Mouse (Mus musculus) adrenal gland, adult 8-10 months (tissue): ENCODE measurements around the gene Nos1ap. TPM values are rescaled to one million over a fixed set of nuclear protein-coding genes. Genes with fewer than 3 reads are reported as not detected.

ENCODE experiments used
- DNase-seq: peaks from one replicate; pipeline ENCODE4 v3.0.0; 2022
- total RNA-seq, 4 experiments: library from RNA; stranded (reverse); gene quantifications; 2 replicates each; pipeline ENCODE4 v1.2.4; 2022

The Nos1ap gene
- total RNA-seq, 4 experiments from 2014 or later, result 19.9 to 46.9 (median 29.7) TPM

DNA sequence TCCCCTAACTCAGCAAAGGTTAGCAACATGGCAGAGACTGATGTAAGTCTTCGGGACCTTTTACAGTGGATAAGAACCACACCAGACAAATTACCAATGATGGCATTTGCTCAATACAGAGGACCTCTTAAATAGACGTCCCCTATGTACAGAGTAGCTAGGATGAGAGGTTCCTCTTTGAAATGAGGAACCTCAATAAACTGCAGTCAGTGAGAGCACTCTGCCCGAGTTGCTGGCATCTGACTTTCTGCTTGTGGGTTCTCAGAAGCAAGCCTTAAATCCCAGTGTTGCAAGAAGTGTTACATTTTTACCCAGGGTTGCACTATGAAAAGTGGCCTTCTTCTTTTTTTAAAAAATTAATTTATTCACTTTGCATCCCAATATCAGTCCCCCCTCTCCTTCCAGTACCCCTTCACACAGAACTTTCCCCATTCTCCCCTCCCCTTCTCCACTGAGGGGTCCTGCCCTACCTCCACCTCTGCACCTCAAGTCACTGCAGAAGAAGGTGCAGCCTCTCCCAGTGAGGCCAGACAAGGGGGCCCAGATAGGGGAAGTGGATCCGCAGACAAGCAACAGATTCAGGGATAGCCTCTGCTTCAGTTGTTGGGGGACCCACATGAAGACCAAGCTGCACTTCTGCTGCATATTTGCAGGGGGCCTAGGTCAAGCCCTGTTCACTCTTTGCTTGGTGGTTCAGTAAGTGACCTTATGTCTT, 307.1 kb downstream of the Nos1ap start:
- no peak for DNase-seq

DNA sequence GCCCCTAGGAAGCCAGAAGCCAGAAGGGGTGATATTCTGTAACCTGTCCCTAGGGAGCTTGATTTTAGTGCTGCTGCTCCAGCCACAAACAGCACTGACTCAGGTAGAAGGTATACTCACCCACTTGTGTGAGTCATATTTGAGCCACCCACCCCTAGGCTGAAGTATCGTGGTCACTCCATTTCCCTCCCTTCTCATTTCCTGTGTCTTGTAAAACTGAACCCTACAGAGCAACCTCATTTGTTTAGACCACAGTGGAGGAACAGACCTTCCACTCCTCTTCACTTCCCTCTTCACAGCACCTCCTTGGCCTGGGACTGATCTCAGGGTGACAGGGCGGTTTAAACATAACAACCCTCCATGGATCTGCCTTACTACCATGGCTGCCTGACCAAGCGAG, 312.6 kb downstream of the Nos1ap start, which contains the start of gene Sh2d1b1:
TSS of gene Sh2d1b1 (plus strand) at position 305 of the 400 bp plus-strand sequence.
- no peak for DNase-seq

DNA sequence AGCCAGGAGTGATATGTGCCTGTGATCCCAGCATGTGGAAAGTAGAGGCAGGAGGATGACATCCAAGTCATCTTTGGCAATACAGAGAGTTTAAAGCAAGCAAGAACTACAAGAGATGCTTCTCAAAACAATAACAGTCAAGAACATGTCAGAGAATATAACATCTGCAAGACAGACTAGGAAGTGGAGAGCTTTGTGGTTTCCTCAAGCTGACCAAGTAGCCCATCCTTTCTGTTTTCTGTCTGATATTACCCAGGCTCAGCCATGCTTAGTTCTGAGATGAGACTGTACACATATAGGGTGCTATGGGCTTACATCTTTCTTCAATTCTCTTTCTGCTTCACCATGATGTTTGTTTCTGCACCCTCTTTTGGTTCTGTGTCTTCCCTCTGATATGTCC, 316.4 kb downstream of the Nos1ap start:
- DNase-seq, result no peak

DNA sequence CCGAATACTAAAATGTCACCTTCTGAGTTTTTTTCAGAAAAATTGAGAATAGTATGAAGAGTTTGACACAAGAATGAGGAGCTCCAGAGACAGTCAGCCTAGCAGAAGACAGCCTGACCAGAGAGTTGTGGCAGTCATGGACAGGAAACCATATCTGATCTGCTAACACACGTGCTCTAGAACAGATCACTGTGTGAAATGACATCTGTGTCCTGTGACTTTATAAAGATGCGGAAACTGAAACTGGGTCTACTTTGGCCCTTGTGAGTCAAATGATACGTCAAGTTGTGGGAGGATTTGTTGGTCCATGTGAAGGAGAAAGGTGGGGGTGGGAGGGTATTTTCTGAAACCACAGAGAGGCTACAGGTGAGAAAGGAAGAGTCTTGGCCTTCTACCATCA, 319.0 kb downstream of the Nos1ap start:
- no peak for DNase-seq

DNA sequence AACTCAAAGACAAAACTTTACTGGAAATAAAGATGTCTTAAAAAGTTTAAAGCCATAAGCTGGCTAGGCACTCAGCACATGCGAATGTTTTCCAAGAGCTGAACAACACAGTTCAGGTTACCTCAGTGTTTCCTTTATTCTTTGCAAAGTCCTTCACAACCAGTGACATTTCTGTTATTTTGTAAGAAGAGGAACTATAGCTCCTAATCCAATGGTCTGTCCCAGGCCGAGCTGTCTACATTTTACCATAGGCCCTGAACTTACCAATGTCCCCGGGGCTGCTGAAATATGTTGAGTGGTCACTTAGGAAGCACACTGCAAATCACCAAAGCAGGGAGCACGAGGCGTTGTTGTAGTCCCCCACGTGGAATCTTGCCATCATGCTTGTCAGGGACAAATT, 319.4 kb downstream of the Nos1ap start:
- DNase-seq, result no peak

DNA sequence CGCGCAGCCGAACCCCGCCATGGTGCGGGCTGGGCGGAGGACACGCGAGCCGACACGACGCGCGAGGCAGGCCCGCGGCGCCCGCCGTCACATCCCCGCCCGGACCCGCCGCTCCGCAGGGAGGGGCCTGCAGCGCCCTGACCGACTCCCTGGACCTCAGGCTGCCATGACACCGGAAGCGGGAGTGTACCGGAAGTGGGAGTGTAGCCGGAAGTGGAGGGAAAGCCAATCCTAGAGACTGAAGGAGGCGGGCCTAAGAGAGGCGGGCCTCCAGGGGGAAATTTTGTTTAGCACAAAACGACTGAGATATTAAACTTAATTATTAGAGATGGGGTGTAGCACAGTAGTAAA, 334.1 kb downstream of the Nos1ap start:
- peak; percentile 85 for DNase-seq

DNA sequence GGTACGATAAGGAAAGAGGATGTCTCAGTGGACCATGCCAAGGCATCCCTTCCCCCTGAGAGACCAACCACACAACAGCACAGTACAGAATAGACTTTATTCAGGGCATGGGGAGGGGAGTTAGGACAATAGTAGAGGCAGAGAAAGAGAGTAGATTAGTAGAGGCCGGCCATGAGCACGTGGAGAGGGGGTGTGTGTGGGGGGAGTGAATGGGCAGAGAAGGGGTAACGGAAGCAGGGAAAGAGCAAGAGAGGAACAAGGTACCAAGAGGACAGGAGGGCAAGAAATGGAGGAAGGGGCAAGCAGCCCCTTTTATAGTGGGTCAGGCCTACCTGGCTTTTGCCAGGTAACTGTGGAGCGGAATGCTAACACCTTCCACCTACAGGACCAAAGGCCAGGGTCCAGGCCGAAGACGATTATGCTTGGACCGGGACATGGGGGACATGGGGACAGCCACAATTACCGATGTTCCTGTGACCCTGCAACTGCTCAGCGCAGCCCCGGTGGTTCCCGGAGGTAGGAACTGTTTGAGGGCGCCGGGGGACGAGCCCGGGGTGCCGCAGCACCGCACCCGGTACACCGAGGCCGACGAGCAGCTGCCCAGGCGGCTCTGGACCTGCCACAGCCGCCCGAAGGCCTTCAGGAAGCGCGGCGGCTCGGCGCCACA, 334.6 kb downstream of the Nos1ap start:
- no peak for DNase-seq

Other genes starting within 250 kb of the Nos1ap start
- 1 to 10 TPM; 3.3 to 5.9 (median 4.6) TPM for gene Olfml2b, start 54.7 kb upstream of the Nos1ap start, total RNA-seq